Mouse (Mus musculus): ENCODE measurements around the gene Lias.

Lias gene

GRCm38 (mm10) chr5:65425251-65425650 is 34.0 kb downstream of the Lias start:
- no peak for DNase-seq

GRCm38 (mm10) chr5:65428321-65428720 is 37.0 kb downstream of the Lias start:
- peak; percentile 29 to 56 for DNase-seq

GRCm38 (mm10) chr5:65429441-65429840 is 38.1 kb downstream of the Lias start:
- no peak for DNase-seq

GRCm38 (mm10) chr5:65434471-65435362 is 43.4 kb downstream of the Lias start:
- DNase-seq: no peak

GRCm38 (mm10) chr5:65435363-65435805 is 44.1 kb downstream of the Lias start:
- DNase-seq: no peak

GRCm38 (mm10) chr5:65435806-65436561 is 44.7 kb downstream of the Lias start, which contains the start of gene Ugdh:
Gene Ugdh (minus strand): TSS chr5:65435949.
- peak; percentile 98 to 99 for DNase-seq

GRCm38 (mm10) chr5:65438041-65438440 is 46.7 kb downstream of the Lias start:
- DNase-seq: no peak

GRCm38 (mm10) chr5:65444981-65445380 is 53.7 kb downstream of the Lias start:
- no peak for DNase-seq

- DNase-seq: no peak
These were observed 55.5 kb downstream of the Lias start for GRCm38 (mm10) chr5:65446756-65447155.

GRCm38 (mm10) chr5:65447826-65448225 is 56.5 kb downstream of the Lias start:
- DNase-seq: no peak

GRCm38 (mm10) chr5:65448941-65449340 is 57.6 kb downstream of the Lias start:
- DNase-seq: no peak

- no peak for DNase-seq
These were observed 63.5 kb downstream of the Lias start for GRCm38 (mm10) chr5:65454771-65455170.

- DNase-seq: peak in 1 of 2 experiments; percentile 11
These were observed 66.0 kb downstream of the Lias start for GRCm38 (mm10) chr5:65457086-65457827.

GRCm38 (mm10) chr5:65457846-65458245 is 66.5 kb downstream of the Lias start:
- no peak for DNase-seq

- DNase-seq: no peak
These were observed 68.2 kb downstream of the Lias start for GRCm38 (mm10) chr5:65459454-65459853.

Data from kidney, postnatal 25 days (tissue).